Mouse (Mus musculus) cerebellum, adult 8-10 months (tissue): ENCODE results near the gene Clcf1.

Source experiments
- DNase-seq: peaks from one replicate; pipeline ENCODE4 v3.0.0; 2022

The Clcf1 gene

GRCm38 (mm10) chr19:4257216-4257896 is 43.3 kb downstream of the Clcf1 start:
- peak; percentile 93 for DNase-seq

GRCm38 (mm10) chr19:4257897-4258252 is 43.8 kb downstream of the Clcf1 start:
- no peak for DNase-seq

- no peak for DNase-seq
These were observed 47.1 kb downstream of the Clcf1 start for GRCm38 (mm10) chr19:4261038-4261698.

GRCm38 (mm10) chr19:4262756-4263155 is 48.7 kb downstream of the Clcf1 start:
- no peak for DNase-seq

GRCm38 (mm10) chr19:4263702-4264101 is 49.7 kb downstream of the Clcf1 start:
- no peak for DNase-seq

GRCm38 (mm10) chr19:4264171-4264780 is 50.2 kb downstream of the Clcf1 start:
- DNase-seq: no peak

- DNase-seq: no peak
These were observed 51.9 kb downstream of the Clcf1 start for GRCm38 (mm10) chr19:4265956-4266355.

GRCm38 (mm10) chr19:4268566-4269361 is 54.7 kb downstream of the Clcf1 start, which contains the start of gene Ssh3:
Gene Ssh3 (minus strand): TSS chr19:4269180.
- DNase-seq: peak; percentile 80

- peak; percentile 24 for DNase-seq
These were observed 56.1 kb downstream of the Clcf1 start for GRCm38 (mm10) chr19:4270187-4270586.

- DNase-seq: no peak
These were observed 56.9 kb downstream of the Clcf1 start for GRCm38 (mm10) chr19:4270972-4271371.
